Mouse (Mus musculus): ENCODE results near the gene Espn.

Gene Espn

GRCm38 (mm10) chr4:152128784-152129183 lies 23.4 kb downstream of the Espn start:
- in situ Hi-C loops (cut with MboI; ENCODE audit: low sequenced_read_pairs), result no loop called here

GRCm38 (mm10) chr4:152127884-152128283 lies 24.3 kb downstream of the Espn start:
- in situ Hi-C loops (cut with MboI; ENCODE audit: low sequenced_read_pairs), result no loop called here

GRCm38 (mm10) chr4:152126026-152126920 lies 25.9 kb downstream of the Espn start:
- in situ Hi-C loops (cut with MboI; ENCODE audit: low sequenced_read_pairs), result no loop called here

GRCm38 (mm10) chr4:152125161-152126025 lies 26.8 kb downstream of the Espn start:
- in situ Hi-C loops (cut with MboI; ENCODE audit: low sequenced_read_pairs), result no loop called here

- in situ Hi-C loops (cut with MboI; ENCODE audit: low sequenced_read_pairs), result no loop called here
Measured at GRCm38 (mm10) chr4:152124361-152124961, 27.7 kb downstream of the Espn start.

- in situ Hi-C loops (cut with MboI; ENCODE audit: low sequenced_read_pairs), result no loop called here
Measured at GRCm38 (mm10) chr4:152121183-152121505, 31.0 kb downstream of the Espn start.

- in situ Hi-C loops (cut with MboI; ENCODE audit: low sequenced_read_pairs), result no loop called here
Measured at GRCm38 (mm10) chr4:152120311-152121182, 31.6 kb downstream of the Espn start.

GRCm38 (mm10) chr4:152119396-152120292 lies 32.5 kb downstream of the Espn start:
- in situ Hi-C loops (cut with MboI; ENCODE audit: low sequenced_read_pairs), result no loop called here

- in situ Hi-C loops (cut with MboI; ENCODE audit: low sequenced_read_pairs), result no loop called here
Measured at GRCm38 (mm10) chr4:152117538-152117937, 34.6 kb downstream of the Espn start.

- in situ Hi-C loops (cut with MboI; ENCODE audit: low sequenced_read_pairs), result no loop called here
Measured at GRCm38 (mm10) chr4:152115921-152116612, 36.1 kb downstream of the Espn start, which contains the start of gene Tnfrsf25. Gene Tnfrsf25 (plus strand): TSS chr4:152115934.

GRCm38 (mm10) chr4:152114080-152114479 lies 38.1 kb downstream of the Espn start:
- in situ Hi-C loops (cut with MboI; ENCODE audit: low sequenced_read_pairs), result no loop called here

GRCm38 (mm10) chr4:152112329-152112728 lies 39.8 kb downstream of the Espn start:
- in situ Hi-C loops (cut with MboI; ENCODE audit: low sequenced_read_pairs), result no loop called here

GRCm38 (mm10) chr4:152110689-152111088 lies 41.5 kb downstream of the Espn start:
- in situ Hi-C loops (cut with MboI; ENCODE audit: low sequenced_read_pairs), result no loop called here

- in situ Hi-C loops (cut with MboI; ENCODE audit: low sequenced_read_pairs), result no loop called here
Measured at GRCm38 (mm10) chr4:152109509-152109908, 42.7 kb downstream of the Espn start.

- in situ Hi-C loops (cut with MboI; ENCODE audit: low sequenced_read_pairs), result no loop called here
Measured at GRCm38 (mm10) chr4:152108673-152109072, 43.5 kb downstream of the Espn start.

- in situ Hi-C loops (cut with MboI; ENCODE audit: low sequenced_read_pairs), result no loop called here
Measured at GRCm38 (mm10) chr4:152107971-152108509, 44.1 kb downstream of the Espn start.

- in situ Hi-C loops (cut with MboI; ENCODE audit: low sequenced_read_pairs), result no loop called here
Measured at GRCm38 (mm10) chr4:152107493-152107892, 44.7 kb downstream of the Espn start.

GRCm38 (mm10) chr4:152106746-152107145 lies 45.4 kb downstream of the Espn start:
- in situ Hi-C loops (cut with MboI; ENCODE audit: low sequenced_read_pairs), result no loop called here

All from CH12F3 (cell line).